Mouse (Mus musculus): ENCODE measurements at regions not wholly inside any gene's neighbourhood (a gene's known extent, or its start where the extent isn't known, plus 50 kb on each side); places are given as distances from the start of the nearest gene placed in this dataset.
A peak's percentile ranks its signal among the peaks of the same experiment; 100 is the strongest.

- no peak for DNase-seq
Measured at GRCm38 (mm10) chr1:104424796-104425195, 343.5 kb upstream of the Cdh20 start.

GRCm38 (mm10) chr1:104425307-104425706 lies 343.0 kb upstream of the Cdh20 start:
- DNase-seq: no peak

GRCm38 (mm10) chr1:104449678-104450077 lies 318.7 kb upstream of the Cdh20 start:
- peak in 1 of 2 experiments; percentile 1 for DNase-seq

GRCm38 (mm10) chr1:104468571-104468970 lies 299.8 kb upstream of the Cdh20 start:
- DNase-seq: peak; percentile 54 to 72

- peak in 1 of 2 experiments; percentile 5 for DNase-seq
Measured at GRCm38 (mm10) chr1:104479757-104480156, 288.6 kb upstream of the Cdh20 start.

All from cerebellum, postnatal 25 days (tissue).